Mouse (Mus musculus): Measurements from ENCODE around the gene Upk2. TPM values are rescaled to one million over a fixed set of nuclear protein-coding genes. Genes with fewer than 3 reads are reported as not detected.
"Not testable (repeated sequence)": the region's sequence is repeated elsewhere in the genome, so short reads cannot be mapped to it uniquely, and the experiment has no call there.

Upk2 gene
- polyA plus RNA-seq, 1 experiment from 2014 or later, result 0.35 TPM

- H3K9ac ChIP-seq; H3K27me3 ChIP-seq (replicated peaks); H3K27ac ChIP-seq; H3K4me3 ChIP-seq; H3K36me3 ChIP-seq; H3K9me3 ChIP-seq; H3K4me2 ChIP-seq (replicated peaks); ATAC-seq (ENCODE audit: low FRiP score, low read depth); H3K4me1 ChIP-seq: not testable (repeated sequence)
- WGBS, result 85% methylated on average over 7 of the region's 7 CpGs
Observed at GRCm38 (mm10) chr9:44444402-44445025, 10.3 kb downstream of the Upk2 start.

- WGBS, result 73% methylated on average over 19 of the region's 19 CpGs
- no peak for ATAC-seq (ENCODE audit: low FRiP score, low read depth)
Observed at GRCm38 (mm10) chr9:44440961-44441360, 13.8 kb downstream of the Upk2 start, which contains the start of gene Foxr1. Foxr1 (minus strand) TSS chr9:44441136.

GRCm38 (mm10) chr9:44435747-44436146, 19.0 kb downstream of the Upk2 start:
- no peak overlapping the region for H3K4me3 ChIP-seq
- H3K27me3 ChIP-seq (replicated peaks), result no peaks in the 10 kb centered on the region
- no peak for ATAC-seq (ENCODE audit: low FRiP score, low read depth)
- no peaks in the 10 kb centered on the region for H3K4me1 ChIP-seq
- no peaks in the 10 kb centered on the region for H3K9me3 ChIP-seq
- no peak overlapping the region for H3K4me2 ChIP-seq (replicated peaks)
- H3K36me3 ChIP-seq, result no peaks in the 10 kb centered on the region
- no peak overlapping the region for H3K9ac ChIP-seq
- 83% methylated on average over 6 of the region's 6 CpGs for WGBS
- no peak overlapping the region for H3K27ac ChIP-seq

More at GRCm38 (mm10) chr9:44440961-44441360, 13.8 kb downstream of the Upk2 start, which contains the start of gene Foxr1:
- Histone ChIP-seq H3K4me2 (replicated peaks) (no peak within 1 kb of the TSS), H3K9me3 (no peaks in the 10 kb centered on the region), H3K27ac (no peak within 1 kb of the TSS), H3K4me1 (no peaks in the 10 kb centered on the region), H3K27me3 (replicated peaks) (no peaks in the 10 kb centered on the region), H3K36me3 (no peaks in the 10 kb centered on the region), H3K4me3 (no peak within 1 kb of the TSS), H3K9ac (no peak within 1 kb of the TSS)

- no peak overlapping the region for H3K4me3 ChIP-seq
- no peaks in the 10 kb centered on the region for H3K9me3 ChIP-seq
- no peak overlapping the region for H3K4me2 ChIP-seq (replicated peaks)
- no peak overlapping the region for H3K9ac ChIP-seq
- H3K36me3 ChIP-seq, result no peaks in the 10 kb centered on the region
- ATAC-seq (ENCODE audit: low FRiP score, low read depth), result no peak
- H3K4me1 ChIP-seq, result no peaks in the 10 kb centered on the region
- 57% methylated on average over 5 of the region's 5 CpGs for WGBS
- H3K27ac ChIP-seq, result no peak overlapping the region
- H3K27me3 ChIP-seq (replicated peaks), result no peaks in the 10 kb centered on the region
Observed at GRCm38 (mm10) chr9:44432577-44433185, 22.1 kb downstream of the Upk2 start.

GRCm38 (mm10) chr9:44423576-44423975, 31.2 kb downstream of the Upk2 start:
- Histone ChIP-seq H3K9me3 (no peaks in the 10 kb centered on the region), H3K4me3 (no peak overlapping the region), H3K36me3 (no peaks in the 10 kb centered on the region), H3K27ac (no peak overlapping the region), H3K9ac (no peak overlapping the region), H3K27me3 (replicated peaks) (no peaks in the 10 kb centered on the region), H3K4me1 (no peaks in the 10 kb centered on the region), H3K4me2 (replicated peaks) (no peak overlapping the region)
- WGBS, result 92% methylated on average over 4 of the region's 4 CpGs
- ATAC-seq (ENCODE audit: low FRiP score, low read depth), result no peak

GRCm38 (mm10) chr9:44420280-44420898, 34.4 kb downstream of the Upk2 start:
- ATAC-seq (ENCODE audit: low FRiP score, low read depth), result no peak
- Histone ChIP-seq H3K9ac (no peak overlapping the region), H3K4me1 (peaks cover 8% of the 10 kb centered on the region), H3K27me3 (replicated peaks) (no peaks in the 10 kb centered on the region), H3K9me3 (no peaks in the 10 kb centered on the region), H3K27ac (no peak overlapping the region), H3K4me2 (replicated peaks) (no peak overlapping the region), H3K4me3 (no peak overlapping the region), H3K36me3 (no peaks in the 10 kb centered on the region)
- 86% methylated on average over 5 of the region's 5 CpGs for WGBS

GRCm38 (mm10) chr9:44419730-44420129, 35.0 kb downstream of the Upk2 start:
- H3K9ac ChIP-seq; H3K36me3 ChIP-seq; H3K27ac ChIP-seq; H3K9me3 ChIP-seq; H3K4me2 ChIP-seq (replicated peaks); ATAC-seq (ENCODE audit: low FRiP score, low read depth); H3K4me1 ChIP-seq; H3K27me3 ChIP-seq (replicated peaks); H3K4me3 ChIP-seq: not testable (repeated sequence)
- 93% methylated on average over 9 of the region's 9 CpGs for WGBS

GRCm38 (mm10) chr9:44418519-44419385, 36.0 kb downstream of the Upk2 start, which contains the start of gene Ccdc84:
Ccdc84 (minus strand) TSS chr9:44418569.
- H3K27me3 ChIP-seq (replicated peaks), result no peaks in the 10 kb centered on the region
- peak within 1 kb of the TSS; percentile 92 for H3K4me2 ChIP-seq (replicated peaks)
- peaks cover 8% of the 10 kb centered on the region for H3K4me1 ChIP-seq
- H3K9ac ChIP-seq, result peak within 1 kb of the TSS; percentile 77
- peak within 1 kb of the TSS; percentile 37; the same call in 1 of the 2 replicates for H3K27ac ChIP-seq
- no peak for ATAC-seq (ENCODE audit: low FRiP score, low read depth)
- H3K36me3 ChIP-seq, result peaks cover 12% of the 10 kb centered on the region
- peak within 1 kb of the TSS; percentile 70 for H3K4me3 ChIP-seq
- H3K9me3 ChIP-seq, result no peaks in the 10 kb centered on the region
- WGBS, result 83% methylated on average over 14 of the region's 14 CpGs

- no peaks in the 10 kb centered on the region for H3K9me3 ChIP-seq
- under 1% methylated on average over 38 of the region's 38 CpGs for WGBS
- peak overlapping the region; percentile 37; the same call in 1 of the 2 replicates for H3K27ac ChIP-seq
- ATAC-seq (ENCODE audit: low FRiP score, low read depth), result peak; percentile 90
- H3K4me2 ChIP-seq (replicated peaks), result peak overlapping the region; percentile 92
- H3K4me1 ChIP-seq, result peaks cover 8% of the 10 kb centered on the region
- H3K27me3 ChIP-seq (replicated peaks), result no peaks in the 10 kb centered on the region
- H3K4me3 ChIP-seq, result peak overlapping the region; percentile 70
- H3K36me3 ChIP-seq, result peaks cover 18% of the 10 kb centered on the region
- peak overlapping the region; percentile 77 for H3K9ac ChIP-seq
Observed at GRCm38 (mm10) chr9:44417892-44418363, 36.8 kb downstream of the Upk2 start.

- H3K9ac ChIP-seq, result peak overlapping the region; percentile 77
- no peaks in the 10 kb centered on the region for H3K9me3 ChIP-seq
- WGBS, result 9% methylated on average over 26 of the region's 26 CpGs
- H3K4me2 ChIP-seq (replicated peaks), result peak overlapping the region; percentile 92
- peaks cover 24% of the 10 kb centered on the region for H3K36me3 ChIP-seq
- peak; percentile 54 for ATAC-seq (ENCODE audit: low FRiP score, low read depth)
- H3K27ac ChIP-seq, result no peak overlapping the region
- H3K27me3 ChIP-seq (replicated peaks), result no peaks in the 10 kb centered on the region
- peak overlapping the region; percentile 70 for H3K4me3 ChIP-seq
- H3K4me1 ChIP-seq, result peaks cover 8% of the 10 kb centered on the region
Observed at GRCm38 (mm10) chr9:44417156-44417891, 37.5 kb downstream of the Upk2 start.

GRCm38 (mm10) chr9:44412781-44413180, 42.0 kb downstream of the Upk2 start:
- H3K27me3 ChIP-seq (replicated peaks), result no peaks in the 10 kb centered on the region
- WGBS, result 88% methylated on average over 2 of the region's 2 CpGs
- H3K36me3 ChIP-seq, result peaks cover 58% of the 10 kb centered on the region
- no peaks in the 10 kb centered on the region for H3K9me3 ChIP-seq
- no peak overlapping the region for H3K4me3 ChIP-seq
- H3K27ac ChIP-seq, result no peak overlapping the region
- no peak for ATAC-seq (ENCODE audit: low FRiP score, low read depth)
- H3K4me2 ChIP-seq (replicated peaks), result no peak overlapping the region
- H3K4me1 ChIP-seq, result peaks cover 16% of the 10 kb centered on the region
- no peak overlapping the region for H3K9ac ChIP-seq

Data from neural tube, embryonic 12.5 days (tissue).